Mouse (Mus musculus): ENCODE results near the gene Fbxl22. TPM values are rescaled to one million over a fixed set of nuclear protein-coding genes. Genes with fewer than 3 reads are reported as not detected.

Gene Fbxl22
- total RNA-seq, 2 experiments from 2014 or later: 0.40 to 0.67 TPM

DNA sequence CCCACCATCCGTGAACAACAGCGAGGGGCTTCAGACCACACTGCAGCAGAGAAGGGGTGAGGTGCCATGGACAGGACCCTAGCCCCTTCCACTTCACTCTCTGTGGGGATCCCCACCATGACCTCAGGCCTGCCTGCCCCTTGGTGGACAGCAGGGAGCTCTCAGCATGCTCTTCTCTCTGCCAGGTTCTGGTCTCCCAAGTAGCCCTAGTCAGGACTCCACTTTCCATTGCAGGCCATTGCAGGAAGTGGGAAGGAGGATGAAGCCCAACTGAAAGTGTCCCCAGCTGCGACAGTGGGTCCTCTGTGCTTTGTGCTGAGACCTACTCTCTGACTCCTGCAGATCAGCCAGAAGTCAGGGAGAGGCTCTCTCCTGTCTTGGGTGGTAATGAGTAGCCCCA, 6.7 kb downstream of the Fbxl22 start:
- no peak for DNase-seq (ENCODE audit: low spot score in 2 of 2)

DNA sequence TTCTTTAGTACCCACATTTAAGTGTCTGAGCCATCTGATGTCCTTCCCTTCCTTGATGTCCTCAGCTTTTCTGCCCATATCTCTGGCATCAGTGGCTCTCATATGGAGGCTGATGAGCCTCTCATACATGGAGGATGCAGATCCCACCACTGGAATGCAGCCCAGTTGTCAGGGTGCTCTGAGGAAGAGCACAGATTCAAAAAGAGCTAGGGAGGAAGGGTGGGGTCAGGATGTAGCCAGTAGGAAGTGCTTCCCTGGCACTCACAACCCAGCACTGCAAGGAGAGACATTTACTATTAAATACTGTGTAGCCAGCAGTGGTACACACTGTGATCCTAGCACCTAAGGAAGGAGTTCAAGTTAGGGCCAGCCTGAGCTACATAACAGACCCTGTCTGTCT, 8.0 kb downstream of the Fbxl22 start:
- DNase-seq (ENCODE audit: low spot score in 2 of 2): no peak

DNA sequence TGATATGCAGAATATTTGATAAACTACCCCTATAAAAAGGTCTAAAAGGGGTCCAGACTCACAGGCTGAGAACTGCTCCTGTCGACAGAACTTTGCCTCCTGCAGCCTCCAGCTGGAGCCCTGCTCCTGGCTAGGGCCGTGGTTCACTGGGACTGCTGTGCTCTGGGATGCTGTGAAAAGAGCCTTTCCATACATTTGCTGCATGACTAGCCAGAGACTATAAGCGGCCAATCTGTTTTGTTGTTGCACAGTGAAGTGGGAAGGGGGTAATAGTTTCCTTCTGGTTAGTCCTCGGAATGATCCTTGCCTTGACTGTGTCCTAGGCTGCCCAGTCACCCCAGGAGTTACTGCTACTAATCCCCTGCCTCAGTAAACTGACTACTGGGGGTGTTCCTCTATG, 8.4 kb downstream of the Fbxl22 start:
- DNase-seq (ENCODE audit: low spot score in 2 of 2): no peak

DNA sequence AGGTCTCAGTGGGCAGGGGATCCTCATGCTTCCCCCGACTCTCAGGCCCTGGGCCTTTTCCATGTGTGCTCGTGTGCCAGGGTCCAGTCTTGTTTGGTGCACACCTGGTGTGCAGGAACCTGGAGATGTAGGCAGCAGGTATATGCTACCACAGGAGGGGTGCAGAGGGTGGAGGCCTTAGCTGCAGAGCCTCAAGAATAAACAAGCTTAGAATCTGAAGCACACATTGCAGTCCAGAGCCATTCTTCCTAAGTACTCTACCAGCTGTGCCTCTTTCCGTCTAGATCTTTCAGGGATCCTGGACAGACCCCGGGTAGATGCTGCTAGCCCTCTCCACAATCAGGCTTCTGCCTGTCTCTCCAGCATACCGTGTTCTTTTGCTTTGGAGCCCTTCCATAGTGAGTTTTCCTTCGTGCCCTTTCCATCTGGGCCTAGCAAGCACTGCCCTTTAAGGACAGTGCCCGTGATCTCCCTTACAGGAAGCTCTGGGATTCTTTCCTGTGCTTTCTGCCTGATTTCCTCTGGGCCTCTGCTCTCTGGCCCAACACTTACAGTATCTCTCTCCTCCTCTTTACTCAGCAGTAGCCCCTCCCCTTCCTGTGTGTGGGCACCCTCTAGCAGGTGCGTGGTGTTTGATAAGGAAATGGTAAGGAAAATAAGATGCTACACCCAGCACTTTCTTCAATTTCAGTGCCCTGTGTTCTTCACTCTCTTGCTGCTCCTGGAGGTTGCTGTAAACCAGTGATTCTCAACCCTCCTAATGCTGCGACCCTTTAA, 9.1 kb downstream of the Fbxl22 start:
- DNase-seq (ENCODE audit: low spot score in 2 of 2): no peak

DNA sequence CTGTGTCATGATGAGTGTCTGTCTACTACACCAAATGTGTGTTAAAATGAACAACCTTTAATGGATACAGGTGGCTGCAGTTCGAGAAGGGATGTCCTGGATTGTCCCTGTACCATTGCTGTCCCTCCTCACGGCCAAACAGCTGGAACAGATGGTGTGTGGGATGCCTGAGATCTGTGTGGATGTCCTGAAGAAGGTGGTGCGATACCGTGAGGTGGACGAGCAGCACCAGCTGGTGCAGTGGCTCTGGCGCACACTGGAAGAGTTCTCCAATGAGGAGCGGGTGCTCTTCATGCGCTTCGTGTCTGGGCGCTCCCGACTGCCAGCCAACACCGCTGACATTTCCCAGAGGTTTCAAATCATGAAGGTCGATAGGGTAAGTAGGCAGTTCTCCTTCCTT, 9.9 kb downstream of the Fbxl22 start:
- no peak for DNase-seq (ENCODE audit: low spot score in 2 of 2)

DNA sequence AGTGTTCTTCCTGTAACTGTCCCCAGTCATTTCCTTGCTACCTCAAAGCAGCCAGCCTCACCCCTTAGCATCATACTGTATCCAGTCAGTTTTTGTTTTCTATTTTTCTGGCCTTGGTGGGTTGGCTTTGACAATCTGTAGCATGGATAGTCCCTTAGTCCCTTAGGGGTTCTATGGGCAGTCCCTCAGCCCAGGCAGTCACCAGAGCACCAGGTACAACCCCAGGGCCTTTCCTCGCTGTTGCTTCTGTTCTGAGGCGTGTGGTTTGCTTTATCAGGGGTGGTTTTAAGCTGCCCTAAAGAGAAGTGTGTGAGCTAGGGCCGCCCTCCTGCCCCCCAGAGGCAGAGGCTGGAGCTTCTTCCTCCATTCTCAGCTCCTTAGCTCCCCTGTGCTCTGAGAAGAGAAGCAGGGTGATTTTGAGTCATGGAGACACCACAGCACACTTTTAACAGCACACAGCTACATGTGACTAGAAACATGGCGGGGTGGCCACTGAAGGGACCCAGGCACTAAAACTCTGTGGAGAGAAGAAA, 10.4 kb downstream of the Fbxl22 start:
- DNase-seq (ENCODE audit: low spot score in 2 of 2): no peak

DNA sequence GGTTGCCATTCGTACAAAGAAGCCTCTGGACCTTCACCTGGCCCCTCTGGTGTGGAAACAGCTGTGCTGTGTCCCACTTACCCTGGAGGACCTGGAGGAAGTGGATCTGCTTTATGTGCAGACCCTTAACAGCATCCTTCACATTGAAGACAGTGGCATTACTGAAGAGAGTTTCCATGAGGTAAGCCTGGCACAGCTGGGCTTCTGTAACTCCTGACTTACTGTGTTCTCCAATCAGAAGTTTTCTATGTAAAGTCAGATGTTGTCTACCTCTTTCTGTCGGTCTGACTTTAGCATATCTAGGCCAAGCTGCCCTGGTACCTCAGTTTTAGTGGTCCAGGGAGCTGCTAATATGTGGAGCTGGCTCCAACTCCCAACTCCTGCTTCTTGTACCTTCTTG, 13.1 kb downstream of the Fbxl22 start:
- DNase-seq (ENCODE audit: low spot score in 2 of 2): no peak

DNA sequence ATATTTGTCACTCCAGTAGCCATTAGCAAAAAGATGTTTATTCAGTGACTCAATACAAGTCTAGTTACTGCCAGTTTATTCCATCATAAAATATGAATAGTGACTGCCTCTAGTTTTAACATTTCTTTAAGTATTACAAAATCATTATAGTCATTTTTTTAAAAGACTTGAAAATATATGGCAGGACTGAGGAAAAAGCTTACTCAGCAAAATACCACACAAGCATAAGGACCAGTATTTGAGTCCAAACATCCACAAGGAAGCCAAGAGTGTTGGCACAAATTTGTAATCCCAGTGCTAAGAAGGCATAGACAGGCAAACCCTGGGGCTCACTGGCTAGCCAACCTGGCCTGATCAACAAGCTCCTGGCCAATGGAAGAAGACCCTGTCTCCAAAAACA, 20.4 kb downstream of the Fbxl22 start:
- DNase-seq (ENCODE audit: low spot score in 2 of 2): no peak

DNA sequence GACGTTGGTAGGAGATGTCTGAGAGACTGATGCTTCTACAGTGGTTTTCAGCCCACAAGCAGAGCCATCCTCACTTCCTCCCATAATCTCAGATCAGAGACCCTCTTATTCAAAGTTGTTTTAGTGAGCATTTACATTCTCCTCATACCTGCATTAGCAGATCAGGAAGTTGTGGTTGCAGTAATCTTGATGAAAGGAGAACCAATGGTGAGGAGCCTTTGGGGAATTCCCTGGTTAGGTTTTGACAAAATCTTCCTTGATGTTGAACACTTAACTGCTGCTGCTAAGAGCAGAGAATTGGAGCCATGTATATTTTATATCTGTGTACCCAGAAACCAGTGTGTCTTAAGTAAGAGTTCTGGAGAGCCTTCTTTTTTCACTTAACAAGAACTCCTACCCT, 22.0 kb downstream of the Fbxl22 start:
- DNase-seq (ENCODE audit: low spot score in 2 of 2): no peak

DNA sequence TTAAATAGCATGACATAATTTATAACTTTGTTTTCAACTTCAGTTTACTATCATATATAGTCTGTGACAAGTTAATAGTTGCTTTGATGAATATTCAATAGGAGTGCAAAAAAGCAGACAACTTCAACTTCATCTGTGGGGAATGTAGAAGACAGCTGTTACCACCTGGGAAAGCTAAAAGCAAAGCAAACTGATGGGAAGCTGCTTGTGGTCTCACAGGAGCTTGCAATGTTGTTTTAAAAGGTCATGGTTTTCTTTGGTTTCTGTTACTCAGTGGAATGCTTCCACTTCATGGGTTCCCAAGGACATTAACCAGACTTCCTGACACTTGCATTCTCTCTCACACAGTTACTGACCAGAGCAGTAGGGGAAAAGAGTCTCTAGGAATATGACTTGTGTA, 25.6 kb downstream of the Fbxl22 start:
- DNase-seq (ENCODE audit: low spot score in 2 of 2): no peak

DNA sequence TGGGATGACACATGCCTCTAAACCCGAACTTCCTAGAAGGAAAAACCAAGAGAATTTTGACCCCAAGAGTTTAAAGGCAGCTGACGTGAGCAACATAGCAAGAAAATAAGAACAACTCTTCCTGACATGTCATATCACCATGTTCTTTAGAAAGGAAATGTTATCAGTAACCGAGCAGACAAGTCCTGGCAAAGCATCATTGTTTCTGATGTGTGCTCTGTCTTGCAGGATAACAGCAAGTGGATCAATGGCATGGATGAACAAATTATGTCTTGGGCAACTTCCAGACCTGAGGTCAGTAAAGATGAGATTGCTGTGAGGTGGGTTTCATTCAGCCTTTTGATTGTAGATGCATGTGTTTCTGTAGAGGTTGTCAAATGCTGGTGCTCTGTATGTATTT, 31.0 kb downstream of the Fbxl22 start:
- no peak for DNase-seq (ENCODE audit: low spot score in 2 of 2)

DNA sequence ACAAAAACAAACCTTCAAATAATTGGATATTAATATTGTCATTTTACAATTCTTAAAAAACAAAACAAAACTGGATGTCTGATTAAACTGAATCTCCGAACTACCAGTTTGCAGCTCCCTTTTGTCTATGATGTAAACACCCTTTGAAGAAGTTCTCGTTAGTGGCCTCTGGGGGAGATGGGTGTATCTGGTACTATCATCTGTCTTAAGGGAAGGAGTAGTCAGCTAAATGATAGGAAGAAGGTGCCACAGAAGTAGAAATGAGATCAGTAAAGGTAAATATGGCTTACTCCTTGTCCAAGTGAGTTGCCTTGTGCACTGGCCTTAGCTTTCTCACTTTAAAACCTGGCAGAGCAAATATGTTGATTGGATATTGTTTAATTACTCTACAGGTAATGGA, 36.6 kb downstream of the Fbxl22 start:
- no peak for DNase-seq (ENCODE audit: low spot score in 2 of 2)

DNA sequence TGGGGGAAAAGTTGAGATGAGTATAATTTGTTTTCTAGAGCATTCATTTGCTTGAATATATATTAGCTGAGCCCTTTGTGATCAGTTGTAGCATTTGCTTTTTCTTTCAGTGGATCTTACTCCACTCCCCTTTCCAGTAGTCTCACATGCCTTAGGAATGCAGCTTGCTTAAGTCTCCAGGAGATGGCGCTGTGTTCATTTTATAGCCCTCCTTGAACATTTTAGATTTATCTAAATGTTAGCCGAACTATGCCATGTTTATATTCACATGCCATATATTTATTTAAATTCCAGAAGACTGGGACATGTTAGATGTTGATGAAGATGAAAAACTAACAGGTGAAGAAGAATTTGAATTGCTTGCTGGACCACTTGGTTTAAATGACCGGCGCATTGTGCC, 49.3 kb downstream of the Fbxl22 start:
- no peak for DNase-seq (ENCODE audit: low spot score in 2 of 2)

Other genes starting within 250 kb of the Fbxl22 start
- gene Herc1, start 164.1 kb downstream of the Fbxl22 start, total RNA-seq (2021): 10 to 100 TPM; 35.1 to 35.4 TPM
- 10 to 100 TPM; 33.0 to 41.0 TPM for gene Usp3, start 78.5 kb upstream of the Fbxl22 start, total RNA-seq (2021)
- gene Car12, start 199.1 kb upstream of the Fbxl22 start, total RNA-seq (2021): under 1 TPM; 0.43 to 0.93 TPM